Mouse (Mus musculus) spleen, adult 18-20 months (tissue): ENCODE measurements around the gene Ppm1m.

Experiments
- DNase-seq, 2 experiments: peaks; one replicate each; pipeline ENCODE4 v3.0.0; 2022; ENCODE audit warnings: mixed read lengths in 2 of 2

Ppm1m gene

DNA sequence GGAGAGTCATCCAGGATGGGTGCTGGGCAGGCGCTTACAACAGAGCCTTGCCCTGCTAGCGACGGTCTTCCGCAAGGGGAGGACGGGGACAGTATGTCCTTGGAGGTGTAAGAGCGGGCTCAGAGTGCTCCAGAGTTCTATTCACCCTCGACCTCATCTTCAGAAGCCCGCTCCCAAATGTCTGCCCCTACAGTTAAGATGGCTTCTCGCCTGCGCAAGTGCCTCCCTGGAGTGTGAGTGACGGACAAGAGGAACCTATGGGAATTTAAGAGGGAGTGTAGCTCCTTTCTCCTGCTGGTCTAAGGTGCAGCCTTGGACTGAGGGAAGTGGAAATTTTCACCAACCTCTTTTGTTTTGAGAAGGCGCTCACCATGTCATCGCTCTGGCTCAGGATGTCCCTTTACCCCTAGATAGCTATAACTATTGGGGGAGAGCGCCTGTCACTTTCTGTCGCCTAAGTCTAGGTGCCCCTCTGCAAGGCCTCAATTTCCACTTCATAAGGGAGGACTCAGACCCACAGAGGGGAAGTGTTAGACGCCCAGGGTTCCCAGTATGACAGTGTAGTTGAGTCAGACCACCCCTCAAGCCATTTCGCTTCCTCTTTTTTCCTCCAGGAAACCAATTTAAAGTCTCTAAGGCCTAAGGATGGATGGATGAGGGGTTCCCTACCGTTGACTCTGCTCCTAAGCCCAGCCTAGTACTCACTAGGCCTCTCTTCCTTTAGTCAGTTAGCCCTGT, at the start of gene Ppm1m:
Gene Ppm1m (minus strand): TSS at position 212 of the 738 bp plus-strand sequence.
- no peak for DNase-seq

DNA sequence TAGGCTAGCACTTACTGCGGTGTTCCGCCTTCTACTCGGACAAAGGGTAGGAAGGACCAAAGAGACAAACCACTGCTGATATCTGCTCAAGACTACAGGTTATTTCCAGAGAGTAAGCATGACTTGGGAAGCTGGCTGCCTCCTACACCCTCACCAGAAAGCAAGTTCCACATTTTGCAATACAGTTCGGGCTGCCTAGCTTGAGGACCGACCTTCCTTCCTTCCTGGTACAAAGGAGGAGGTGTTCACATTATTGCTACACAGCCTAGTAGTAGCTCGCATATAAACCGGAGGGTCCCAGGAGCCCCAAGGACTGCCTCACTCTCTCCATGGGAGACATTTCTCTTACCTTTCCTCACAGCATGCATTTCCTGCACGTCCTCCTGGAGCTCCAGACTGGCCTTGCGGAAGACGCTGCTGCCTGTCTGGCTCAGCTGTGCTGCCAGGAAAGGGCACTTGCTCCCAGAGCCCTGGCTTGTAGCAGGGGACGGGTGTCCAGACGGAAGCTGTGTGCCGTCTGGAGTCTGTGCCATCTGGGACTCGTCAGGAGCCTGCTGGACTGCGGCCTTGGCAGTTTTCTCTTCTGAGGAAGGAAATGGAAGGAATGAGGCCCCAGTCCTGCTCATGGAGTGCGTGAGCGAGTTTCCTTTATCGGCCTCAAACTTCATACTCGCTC, 43.4 kb upstream of the Ppm1m start:
- DNase-seq, result no peak

DNA sequence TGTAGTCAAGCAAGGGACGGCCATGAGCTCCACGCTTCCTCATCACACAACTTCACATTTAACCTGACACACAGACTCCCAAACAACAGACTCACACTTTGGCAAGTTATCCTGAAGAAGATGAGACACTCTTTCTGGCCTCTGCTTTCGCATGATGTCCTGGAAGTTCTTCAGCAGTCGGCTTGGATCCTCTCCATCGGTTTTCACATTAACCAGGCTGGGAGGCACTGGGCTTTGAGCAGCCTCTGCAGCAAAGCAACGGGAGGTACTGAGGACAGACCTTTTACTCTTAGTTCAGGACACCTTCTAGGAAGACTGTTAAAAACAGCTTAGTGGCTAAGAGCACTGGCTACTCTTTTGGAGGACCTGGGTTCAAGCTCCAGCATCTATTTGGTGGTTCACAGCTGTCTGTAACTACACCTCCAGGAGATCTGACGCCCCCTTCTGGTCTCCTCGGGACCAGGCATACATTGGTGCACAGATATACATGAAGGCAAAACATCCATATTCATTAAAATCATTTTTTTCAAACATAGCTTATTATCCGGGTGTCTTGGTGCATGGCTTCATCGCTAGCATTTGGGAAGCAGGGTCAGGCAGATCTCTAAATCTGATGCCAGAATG, 42.1 kb upstream of the Ppm1m start:
- no peak for DNase-seq

DNA sequence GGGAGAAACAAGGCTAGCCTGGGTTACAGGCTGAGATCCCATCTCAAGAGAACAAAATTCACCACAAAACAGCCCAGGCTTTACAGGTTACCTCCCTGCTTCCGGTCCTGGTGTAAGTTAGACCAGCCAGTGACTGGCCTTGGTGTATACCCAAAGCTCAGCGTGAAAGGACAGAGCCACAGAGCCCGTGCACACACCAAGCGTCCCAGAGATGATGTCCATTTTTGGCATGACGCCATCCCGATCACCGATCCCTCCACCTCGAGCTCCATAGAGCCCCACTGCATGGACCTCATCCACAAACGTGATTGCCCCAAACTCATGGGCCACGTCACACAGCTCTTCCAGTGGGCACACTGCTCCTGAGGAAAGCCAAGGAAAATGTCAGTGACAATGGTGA, 38.3 kb upstream of the Ppm1m start:
- no peak for DNase-seq

DNA sequence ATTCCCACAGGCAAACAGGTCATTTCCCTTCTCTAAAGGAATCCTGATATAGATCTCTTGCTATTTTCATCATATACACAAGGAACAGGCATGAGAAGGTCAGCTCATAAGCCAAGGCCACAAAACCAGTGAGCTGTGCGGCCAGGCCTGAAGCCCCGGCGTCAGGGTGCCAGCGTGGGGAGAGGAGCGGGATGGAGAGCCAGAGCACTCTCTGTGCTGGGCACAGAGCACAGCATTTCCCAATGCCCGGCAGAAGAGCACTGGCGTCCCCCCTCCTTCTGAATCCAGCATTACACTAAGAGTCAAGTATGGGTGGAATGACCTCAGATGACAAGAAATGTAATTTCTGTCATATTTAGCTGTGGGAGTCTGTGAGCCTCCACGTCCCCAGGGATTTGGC, 37.9 kb upstream of the Ppm1m start:
- no peak for DNase-seq

DNA sequence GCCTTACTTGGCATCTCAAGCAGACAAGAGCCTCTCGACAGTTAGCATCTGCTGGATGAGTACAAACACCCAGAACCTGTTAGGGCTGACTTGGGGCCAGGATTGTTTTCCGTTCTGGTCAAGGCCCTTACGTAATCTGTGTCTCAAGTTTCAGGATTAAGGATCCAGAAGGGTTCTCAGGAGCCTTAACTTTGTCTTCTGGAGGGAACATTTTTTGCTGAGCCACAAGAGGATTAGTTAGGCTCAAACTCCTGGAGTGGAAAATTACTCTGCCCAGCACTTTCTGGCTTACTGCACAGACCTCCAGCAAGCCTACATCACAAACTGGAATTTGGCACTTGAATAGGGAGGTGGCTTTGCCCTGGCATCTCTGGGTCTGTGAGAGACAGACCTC, 37.3 kb upstream of the Ppm1m start:
- no peak for DNase-seq

DNA sequence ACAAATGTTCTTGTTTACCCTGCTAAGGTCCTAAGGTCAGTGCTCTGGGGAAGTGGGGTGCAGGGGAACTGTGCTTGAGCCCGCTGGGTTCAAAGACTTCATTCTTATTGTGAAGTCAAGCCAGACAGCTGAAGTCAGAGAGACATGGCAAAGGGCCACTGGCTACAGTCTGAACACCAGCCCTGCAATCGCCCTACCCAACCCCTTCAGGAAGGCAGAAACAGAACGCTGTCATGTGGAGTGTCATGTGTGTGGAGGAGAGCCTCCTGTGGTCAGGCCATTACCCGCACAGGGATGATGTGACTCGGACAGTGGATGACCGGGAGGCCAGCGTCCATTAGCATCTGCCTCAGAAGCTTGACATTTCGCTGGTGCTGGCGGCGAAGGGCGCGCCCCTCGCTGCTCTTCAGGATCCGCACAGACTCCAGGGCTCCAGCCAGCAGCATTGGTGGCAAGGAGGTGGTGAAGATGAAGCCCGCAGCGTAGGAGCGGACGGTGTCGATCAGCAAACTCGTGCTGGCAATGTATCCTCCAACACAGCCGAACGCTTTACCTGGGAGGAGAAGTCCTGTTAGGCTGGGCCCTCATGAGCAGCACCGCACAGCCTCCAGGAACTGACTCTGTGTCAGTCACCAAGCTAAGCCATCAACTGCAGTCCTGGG, 36.7 kb upstream of the Ppm1m start:
- no peak for DNase-seq

DNA sequence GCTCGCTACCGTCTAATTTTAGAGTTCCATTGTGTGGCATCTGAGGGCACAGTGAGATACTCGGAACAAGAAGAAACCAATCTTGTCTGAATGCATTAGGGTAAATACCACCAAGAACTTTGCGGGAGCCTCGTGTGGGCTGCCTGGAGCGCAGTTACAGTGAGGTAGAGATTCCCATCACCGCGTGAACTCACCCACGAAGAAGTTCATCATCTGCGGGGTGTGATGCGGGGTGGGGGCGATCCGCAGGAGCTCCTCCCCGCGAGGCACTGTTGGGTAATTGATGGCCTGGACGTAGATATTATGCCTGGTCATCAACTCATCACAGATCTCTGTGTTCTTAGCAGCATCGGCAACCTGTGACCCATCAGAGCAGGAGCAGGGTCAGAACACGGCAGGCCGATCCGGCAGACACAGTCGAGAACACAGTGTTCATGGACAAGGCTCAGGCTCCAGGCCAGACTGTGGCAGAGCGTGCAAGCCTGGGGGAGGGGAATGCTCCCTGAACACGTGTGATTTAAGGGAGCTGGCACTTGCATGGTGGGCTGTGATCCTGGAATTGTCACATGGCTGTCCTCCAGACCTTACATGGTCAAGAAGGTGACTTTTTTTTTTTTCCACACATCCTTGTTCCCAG, 35.8 kb upstream of the Ppm1m start:
- DNase-seq, result no peak

DNA sequence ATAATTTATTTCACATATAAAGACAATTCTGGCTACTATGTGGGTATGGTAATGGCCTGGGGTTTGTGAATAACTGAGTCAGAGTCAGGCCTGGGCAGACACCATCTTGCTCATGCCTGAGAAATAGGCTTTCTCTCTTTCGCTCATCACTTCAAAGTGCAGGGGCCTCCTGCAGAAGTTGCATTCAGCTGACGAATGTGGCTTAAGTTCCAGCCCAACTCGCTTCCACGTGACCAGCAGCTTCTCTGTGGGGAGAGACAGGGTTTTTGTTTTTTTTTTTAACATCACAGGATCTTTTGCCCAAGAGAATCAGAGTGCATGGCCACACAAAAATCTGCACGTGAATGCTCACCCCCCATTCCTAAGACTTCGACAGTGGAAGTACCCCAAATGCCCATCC, 34.4 kb upstream of the Ppm1m start:
- no peak for DNase-seq

DNA sequence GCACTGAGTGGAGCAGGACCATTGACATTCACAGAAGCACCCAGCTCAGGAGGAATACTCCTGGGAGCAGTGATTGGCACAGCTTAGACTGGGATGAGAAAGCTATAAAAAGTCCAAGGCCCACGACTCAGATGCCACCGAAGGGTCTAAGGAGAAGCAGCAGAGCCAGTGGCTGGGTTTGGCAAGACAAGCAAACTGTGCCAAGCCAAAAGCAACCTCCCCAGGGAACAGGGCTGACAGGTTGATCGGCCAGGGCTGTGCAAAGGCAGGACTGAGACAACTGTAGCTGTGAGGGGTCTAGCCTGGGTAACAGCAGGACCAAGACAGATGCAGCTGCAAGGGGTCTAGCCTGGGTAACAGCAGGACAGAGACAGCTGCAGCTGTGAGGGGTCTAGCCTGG, 33.4 kb upstream of the Ppm1m start:
- DNase-seq, result no peak

DNA sequence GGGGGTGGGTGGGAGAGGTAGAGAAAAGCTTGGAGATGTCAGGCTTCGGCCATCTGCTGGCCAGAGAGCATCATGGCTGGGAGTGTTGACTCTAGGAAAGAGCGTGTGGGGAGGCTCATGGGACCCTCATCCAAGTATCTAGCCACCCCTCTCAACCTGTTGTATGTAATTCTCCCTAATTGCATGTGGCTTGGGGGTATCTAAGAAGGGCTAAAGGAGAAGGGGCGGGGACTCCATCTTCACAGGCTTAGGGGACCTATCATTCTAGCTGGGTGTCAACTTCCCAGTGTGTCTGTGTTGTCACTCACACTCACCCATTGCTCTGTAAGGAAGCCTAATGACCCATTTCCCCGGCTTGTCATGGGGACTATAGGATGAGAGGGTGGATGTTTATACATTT, 32.3 kb upstream of the Ppm1m start:
- no peak for DNase-seq

DNA sequence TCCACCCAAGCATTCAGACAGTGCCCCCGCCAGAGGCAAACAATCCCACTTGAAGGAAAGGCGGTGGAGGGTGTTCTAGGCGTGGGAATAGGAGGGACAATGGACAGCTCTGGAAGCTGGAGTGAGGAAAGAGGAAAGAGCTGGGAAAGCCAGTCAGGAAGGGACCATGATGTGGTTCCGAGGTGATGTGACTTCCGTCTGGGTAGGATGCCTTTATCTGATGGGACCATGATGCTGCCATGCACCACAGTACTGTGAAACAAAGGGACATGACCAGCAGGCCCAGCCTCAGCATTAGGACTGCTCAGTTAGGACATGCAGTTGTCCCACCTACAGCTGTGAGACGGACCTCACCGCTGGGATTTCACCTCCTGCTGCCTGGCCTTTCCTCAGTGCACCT, 31.7 kb upstream of the Ppm1m start:
- no peak for DNase-seq

DNA sequence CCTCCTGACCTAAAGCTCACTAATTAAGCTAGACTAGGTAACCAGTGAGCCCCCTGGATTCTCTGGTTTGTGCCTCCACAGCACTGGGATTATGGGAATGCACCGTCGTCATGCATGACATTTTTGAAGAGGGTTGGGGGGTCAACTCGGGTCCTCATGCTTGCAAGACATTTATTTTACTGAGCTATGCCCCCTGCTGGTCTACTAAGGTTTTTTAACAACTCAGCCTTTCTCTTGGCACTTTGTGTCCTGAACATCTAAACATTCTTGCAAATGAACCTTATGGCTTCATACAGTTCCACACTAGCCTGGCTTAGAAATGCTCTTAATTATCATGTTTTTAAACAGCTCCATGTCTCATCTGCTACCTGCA, 31.2 kb upstream of the Ppm1m start:
- DNase-seq, result peak in 1 of 2 experiments; percentile 35

DNA sequence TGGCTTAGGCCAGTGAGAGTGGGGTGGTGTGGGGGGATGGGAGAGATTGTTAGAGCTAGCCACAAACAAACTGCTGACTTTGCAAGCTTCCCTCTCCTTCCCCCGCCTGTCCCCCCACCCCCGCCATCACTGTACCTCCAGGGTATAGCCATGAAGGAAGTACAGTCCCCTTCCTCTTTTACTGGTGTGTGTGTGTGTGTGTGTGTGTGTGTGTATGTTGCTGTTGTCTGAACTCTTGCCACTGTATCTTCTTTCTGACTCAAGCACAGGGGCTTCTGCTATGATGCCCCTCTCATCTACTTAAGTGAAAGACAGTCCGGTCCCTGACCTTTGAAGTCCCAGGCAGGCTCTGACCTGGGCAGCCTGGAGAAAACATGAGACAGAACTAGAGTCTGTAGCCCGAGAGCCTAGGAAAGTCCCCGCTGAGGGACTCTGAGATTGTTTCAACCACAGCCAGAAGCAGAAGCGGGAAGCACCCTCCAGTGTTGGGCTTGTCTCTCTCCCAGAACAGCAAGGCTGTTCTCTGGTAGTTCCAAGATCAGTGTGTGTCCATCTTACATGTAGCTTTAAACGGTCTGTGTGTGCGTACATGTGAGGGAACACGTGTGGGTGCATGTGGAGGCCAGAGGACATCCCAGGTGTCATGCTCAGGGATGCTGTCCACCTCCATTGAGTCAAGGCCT, 30.6 kb upstream of the Ppm1m start:
- peak; percentile 38 to 53 for DNase-seq

DNA sequence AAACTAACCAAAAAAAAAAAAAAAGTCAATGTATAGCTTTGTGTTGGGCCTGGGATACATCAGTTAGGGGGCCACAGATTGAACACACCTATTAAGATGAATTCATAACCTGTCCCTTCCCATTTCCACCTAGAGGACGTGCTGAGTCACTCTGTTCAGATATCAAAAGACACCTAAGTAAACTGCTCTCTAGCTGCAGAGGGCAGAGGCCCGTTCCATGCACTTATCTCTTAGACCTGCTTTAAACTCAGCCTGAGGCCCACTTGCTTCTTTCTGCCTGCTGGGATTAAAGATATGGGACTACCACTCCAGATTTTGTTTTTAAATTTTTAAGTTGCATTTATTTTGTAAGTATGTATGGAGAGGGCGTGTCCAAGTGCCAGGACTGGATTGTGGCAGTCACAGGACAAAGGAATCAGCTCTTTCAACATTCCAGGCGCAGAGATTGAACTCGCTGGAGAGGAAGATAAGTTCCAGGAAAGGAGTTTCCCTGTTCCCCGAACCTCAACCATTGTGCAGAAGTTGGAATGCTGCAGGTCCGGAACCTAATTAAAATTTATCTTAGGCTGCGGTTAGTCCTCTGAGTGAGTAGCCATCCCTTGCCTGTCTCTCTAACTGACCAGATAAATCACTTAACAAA, 28.4 kb upstream of the Ppm1m start:
- no peak for DNase-seq

DNA sequence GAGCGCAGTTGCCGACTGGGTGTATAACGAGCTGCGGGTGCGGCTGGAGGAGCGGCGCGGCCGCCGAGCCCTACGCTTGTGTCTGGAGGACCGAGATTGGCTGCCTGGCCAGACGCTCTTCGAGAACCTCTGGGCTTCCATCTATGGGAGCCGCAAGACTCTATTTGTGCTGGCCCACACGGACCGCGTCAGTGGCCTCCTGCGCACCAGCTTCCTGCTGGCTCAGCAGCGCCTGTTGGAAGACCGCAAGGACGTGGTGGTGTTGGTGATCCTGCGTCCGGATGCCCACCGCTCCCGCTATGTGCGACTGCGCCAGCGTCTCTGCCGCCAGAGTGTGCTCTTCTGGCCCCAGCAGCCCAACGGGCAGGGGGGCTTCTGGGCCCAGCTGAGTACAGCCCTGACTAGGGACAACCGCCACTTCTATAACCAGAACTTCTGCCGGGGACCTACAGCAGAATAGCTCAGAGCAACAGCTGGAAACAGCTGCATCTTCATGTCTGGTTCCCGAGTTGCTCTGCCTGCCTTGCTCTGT, 26.7 kb upstream of the Ppm1m start:
- no peak for DNase-seq

DNA sequence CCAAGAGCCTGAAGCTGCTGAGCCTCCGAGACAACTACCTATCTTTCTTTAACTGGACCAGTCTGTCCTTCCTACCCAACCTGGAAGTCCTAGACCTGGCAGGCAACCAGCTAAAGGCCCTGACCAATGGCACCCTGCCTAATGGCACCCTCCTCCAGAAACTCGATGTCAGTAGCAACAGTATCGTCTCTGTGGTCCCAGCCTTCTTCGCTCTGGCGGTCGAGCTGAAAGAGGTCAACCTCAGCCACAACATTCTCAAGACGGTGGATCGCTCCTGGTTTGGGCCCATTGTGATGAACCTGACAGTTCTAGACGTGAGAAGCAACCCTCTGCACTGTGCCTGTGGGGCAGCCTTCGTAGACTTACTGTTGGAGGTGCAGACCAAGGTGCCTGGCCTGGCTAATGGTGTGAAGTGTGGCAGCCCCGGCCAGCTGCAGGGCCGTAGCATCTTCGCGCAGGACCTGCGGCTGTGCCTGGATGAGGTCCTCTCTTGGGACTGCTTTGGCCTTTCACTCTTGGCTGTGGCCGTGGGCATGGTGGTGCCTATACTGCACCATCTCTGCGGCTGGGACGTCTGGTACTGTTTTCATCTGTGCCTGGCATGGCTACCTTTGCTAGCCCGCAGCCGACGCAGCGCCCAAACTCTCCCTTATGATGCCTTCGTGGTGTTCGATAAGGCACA, 26.1 kb upstream of the Ppm1m start:
- DNase-seq, result no peak

DNA sequence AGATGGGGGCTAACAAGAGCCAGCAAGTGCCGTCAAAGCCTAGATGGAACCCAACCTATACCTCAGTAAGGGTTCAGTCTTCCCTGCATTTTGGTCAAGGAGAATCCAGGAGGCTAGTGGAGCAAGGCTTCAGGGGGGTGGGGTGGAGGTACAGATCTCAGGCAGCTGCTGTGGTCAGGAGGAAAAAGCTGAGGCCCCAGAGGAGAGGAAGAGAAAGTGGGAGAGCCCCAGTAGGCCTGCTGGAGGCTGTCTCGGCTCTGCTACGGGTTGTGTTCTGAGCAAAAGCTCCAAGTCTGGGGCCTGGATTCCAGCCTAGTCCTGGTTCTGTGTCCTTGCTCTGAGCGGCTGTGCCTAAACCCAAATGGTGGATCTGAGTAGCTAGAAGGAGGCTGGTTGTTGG, 23.4 kb upstream of the Ppm1m start:
- DNase-seq, result peak in 1 of 2 experiments; percentile 51

DNA sequence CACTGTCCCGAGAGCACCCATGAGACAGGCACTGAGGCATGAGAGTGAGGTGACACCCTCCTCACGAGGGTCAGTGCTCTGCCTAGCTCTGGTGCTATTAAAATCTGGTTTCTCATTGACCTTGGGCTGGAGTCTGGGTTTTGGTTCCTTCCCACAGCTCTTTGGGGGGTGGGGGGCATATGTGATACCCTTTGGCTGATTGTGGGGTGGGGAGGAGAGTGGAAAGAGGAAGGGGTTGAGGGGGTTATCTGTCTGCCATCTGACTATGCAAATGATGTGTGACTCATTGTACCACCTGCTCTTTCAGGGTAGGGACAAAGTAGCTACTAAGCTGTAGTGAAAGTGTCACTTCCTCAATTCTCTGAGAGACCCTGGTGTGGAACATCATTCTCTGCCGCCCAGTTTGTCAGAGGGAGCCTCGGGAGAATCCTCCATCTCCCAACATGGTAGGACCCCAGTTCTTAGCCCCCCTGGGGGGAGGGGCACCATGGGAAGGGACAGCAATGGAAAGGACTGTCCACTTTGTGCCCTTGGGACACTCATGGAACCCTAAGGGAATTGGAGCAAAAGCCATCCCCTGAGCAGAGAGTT, 22.8 kb upstream of the Ppm1m start, which contains the start of gene Tlr9:
Gene Tlr9 (plus strand): TSS at position 338 of the 591 bp plus-strand sequence.
- peak; percentile 58 to 67 for DNase-seq

DNA sequence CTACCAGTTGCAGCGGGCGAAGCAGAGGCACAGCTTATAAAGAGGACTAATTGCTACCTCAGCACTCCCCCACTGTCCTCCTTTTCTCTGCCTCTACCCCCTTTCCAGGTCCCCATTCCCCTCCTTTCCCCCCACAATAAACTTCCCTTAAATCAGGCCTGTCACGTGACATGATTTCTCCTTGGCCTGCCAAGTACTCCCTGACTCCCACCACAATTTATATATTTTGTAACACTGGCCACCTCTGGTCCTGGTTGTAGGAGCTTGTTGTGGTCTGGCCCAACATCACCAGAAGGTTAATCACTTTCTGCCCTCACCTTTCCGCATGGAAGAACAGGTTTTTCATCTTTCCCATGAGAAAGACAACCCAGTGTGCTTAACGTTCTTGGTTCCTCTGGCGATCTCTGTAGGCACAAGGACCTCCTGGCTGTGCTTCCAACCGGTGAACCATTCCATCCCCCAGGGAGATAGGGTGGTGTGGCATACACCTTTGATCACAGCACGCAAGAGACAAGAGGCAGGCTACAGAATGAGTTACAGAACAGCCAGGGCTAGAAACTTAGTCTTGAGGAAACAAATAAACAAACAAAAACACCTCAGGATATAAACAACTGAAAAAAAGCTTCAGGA, 21.5 kb upstream of the Ppm1m start:
- DNase-seq, result no peak
